Mouse (Mus musculus) lung, postnatal 0 days (tissue): ENCODE measurements around the gene Araf.

ENCODE experiments used
- CTCF ChIP-seq: IDR thresholded peaks from 2 replicates; pipeline ENCODE4 v1.5.1; 2016; ENCODE audit warnings: antibody characterized with exemption, mild to moderate bottlenecking
- EP300 ChIP-seq: IDR thresholded peaks from 2 replicates; pipeline ENCODE4 v1.6.1; 2016; ENCODE audit warnings: antibody characterized with exemption, mild to moderate bottlenecking, control low read depth

DNA sequence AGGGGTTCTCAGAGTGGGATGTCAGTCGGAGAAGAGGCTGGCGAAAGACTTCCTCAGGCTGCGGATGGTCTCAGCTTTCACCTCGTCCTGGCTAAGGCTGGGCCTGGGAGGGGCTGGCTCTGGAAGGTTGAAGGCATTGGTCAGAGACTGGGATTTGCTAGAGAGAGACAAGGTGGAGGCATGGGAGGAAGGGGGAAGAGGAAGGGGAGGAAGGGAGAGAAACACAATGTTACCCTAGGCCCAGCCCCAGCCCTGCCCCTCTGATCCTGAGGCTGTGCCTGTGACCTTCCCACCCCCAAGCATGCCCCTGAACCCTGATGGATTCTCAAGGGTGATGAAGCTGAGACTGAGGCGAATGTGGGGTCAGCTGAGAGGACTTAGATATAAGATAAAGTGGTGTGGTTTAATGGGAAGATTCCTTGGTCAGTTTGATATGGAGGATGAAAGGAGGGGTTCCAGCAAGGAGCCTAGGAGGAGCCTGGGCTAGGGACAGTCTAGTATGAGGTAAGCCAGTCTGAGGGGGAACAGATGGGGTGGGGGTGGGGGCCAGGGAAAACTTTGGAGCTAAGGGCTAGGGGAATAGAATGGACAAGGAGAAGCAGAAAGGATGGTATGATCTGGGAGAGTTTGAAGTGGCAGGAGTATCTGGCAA, 64.0 kb downstream of the Araf start:
- TF ChIP-seq EP300 (no peak), CTCF (no peak)
